Mouse (Mus musculus): ENCODE measurements around the gene Apoa2.

GRCm38 (mm10) chr1:171216241-171216955 lies 8.5 kb upstream of the Apoa2 start:
- no peak for TF ChIP-seq MAX (IDR thresholded peaks at IDR 0.05)
- no peak for TF ChIP-seq USF1 (IDR thresholded peaks at IDR 0.05; ENCODE audit: low read depth)
